Mouse (Mus musculus) telencephalon, adult 2 months (tissue): ENCODE measurements around the gene Olfr538.
"Not testable (repeated sequence)": the region's sequence is repeated elsewhere in the genome, so short reads cannot be mapped to it uniquely, and the experiment has no call there.

Experiments used
- DNase-seq: peaks from one replicate; pipeline ENCODE4 v3.0.0-alpha.2; 2011; ENCODE audit warnings: low read depth, low spot score

Olfr538 gene

DNA sequence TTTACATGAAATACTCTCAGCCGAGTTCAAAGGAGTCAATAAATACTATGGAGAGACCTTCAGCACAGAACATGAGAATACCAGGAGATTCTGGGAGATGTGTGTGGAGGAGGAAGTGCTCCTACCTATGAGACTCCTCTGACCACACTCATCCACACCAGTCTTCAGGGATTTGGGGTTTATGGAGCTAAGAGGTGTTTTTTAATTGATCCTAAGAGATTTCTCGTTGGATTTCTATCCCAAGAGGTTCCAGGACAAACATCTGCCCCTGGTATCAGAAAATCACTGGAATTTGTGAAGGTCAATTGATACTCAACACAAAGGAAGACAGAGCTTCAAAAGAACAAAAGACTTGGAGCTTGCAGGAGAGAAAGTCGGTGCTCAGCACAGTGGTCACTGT lies at the start of gene Olfr538:
Gene Olfr538, plus strand, starts transcription at position 301 of the 400 bp plus-strand sequence.
- DNase-seq, result no peak

DNA sequence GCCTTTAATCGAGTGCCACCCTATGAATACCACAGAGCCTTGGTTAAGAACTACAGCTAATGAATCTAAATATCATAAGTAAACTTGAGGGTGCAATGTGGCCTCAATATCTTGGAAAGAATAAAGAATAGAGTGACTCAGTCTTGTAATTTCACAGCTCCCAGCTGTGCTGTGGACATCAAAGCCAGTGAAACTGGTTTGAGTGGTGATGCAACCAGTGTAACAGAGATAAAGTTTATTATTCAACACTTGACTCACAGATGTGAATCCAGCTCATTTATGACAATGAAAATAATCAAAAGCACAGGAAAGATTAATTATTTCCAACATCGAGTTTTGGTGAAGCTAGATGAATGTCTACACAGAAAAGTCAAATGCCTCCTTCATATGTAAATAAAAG lies 27.9 kb upstream of the Olfr538 start:
- no peak for DNase-seq

DNA sequence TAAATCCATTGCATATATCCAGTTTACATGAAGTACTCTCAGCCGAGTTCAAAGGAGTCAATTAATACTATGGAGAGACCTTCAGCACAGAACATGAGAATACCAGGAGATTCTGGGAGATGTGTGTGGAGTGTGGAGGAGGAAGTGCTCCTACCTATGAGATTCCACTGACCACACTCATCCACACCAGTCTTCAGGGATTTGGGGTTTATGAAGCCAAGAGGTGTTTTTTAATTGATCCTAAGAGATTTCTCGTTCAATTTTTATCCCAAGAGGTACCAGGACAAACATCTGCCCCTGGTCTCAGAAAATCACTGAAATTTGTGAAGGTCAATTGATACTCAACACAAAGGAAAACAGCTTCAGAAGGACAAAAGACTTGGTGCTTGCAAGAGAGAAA lies 33.3 kb downstream of the Olfr538 start, which contains the start of gene Olfr46:
Gene Olfr46, plus strand, starts transcription at position 301 of the 400 bp plus-strand sequence.
- DNase-seq, result not testable (repeated sequence)
